Mouse (Mus musculus): ENCODE results near the gene Rps15. TPM values are rescaled to one million over a fixed set of nuclear protein-coding genes. Genes with fewer than 3 reads are reported as not detected.

The Rps15 gene
- polyA plus RNA-seq, 1 experiment from 2014 or later, result 538 TPM

DNA sequence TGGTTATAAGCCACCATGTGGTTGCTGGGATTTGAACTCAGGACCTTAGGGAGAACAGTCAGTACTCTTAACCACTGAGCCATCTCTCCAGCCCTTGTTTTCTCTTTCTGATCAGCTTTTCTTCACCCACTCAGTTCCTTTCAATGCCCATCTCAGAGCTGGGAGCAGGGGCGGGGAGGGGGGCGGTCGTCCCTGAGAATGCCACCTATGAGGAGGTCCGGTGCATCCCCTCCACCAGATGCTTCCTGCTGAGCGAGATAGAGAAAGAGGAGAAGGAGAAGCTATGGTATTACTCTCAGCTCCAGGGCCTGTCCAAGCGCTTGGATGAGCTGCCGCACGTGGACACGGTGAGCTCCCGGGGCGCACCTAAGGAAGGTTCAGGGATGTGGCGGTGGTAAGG, 12.2 kb downstream of the Rps15 start:
- Histone ChIP-seq H3K27me3 (replicated peaks; ENCODE audit: control insufficient read depth, insufficient read depth, low read length) (no peaks in the 10 kb centered on the region), H3K4me1 (replicated peaks; ENCODE audit: control insufficient read depth, insufficient read depth, low read length) (peaks cover 53% of the 10 kb centered on the region), H3K4me3 (replicated peaks; ENCODE audit: low read length) (no peak overlapping the region), H3K9ac (replicated peaks; ENCODE audit: low read depth, low read length) (no peak overlapping the region), H3K4me2 (ENCODE audit: low read length) (peak overlapping the region; percentile 24; the same call in 1 of the 2 replicates), H3K27ac (ENCODE audit: low read length) (no peak overlapping the region), H3K36me3 (ENCODE audit: control insufficient read depth, insufficient read depth) (peaks cover 52% of the 10 kb centered on the region), H3K9me3 (ENCODE audit: control insufficient read depth, low read length) (no peaks in the 10 kb centered on the region)
- no peak for ATAC-seq
- 44% methylated on average over 12 of the region's 12 CpGs for WGBS

DNA sequence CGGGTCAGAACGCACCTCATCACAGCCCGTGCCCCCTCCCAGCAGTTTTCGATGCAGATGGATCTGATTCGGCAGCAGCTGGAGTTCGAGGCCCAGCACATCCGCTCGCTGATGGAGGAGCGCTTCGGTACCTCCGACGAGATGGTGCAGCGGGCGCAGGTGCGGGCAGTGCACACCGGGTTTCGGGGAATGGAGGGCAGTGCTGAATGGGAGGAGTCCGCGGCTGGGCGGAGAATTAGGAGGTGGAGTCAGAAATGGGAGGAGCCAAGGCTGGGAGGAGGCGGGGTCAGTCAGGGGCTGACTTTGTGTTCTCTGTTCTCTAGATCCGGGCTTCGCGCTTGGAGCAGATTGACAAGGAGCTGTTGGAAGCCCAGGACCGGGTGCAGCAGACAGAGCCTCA, 12.6 kb downstream of the Rps15 start:
- Histone ChIP-seq H3K27ac (ENCODE audit: low read length) (no peak overlapping the region), H3K27me3 (replicated peaks; ENCODE audit: control insufficient read depth, insufficient read depth, low read length) (no peaks in the 10 kb centered on the region), H3K36me3 (ENCODE audit: control insufficient read depth, insufficient read depth) (peaks cover 53% of the 10 kb centered on the region), H3K4me3 (replicated peaks; ENCODE audit: low read length) (no peak overlapping the region), H3K9ac (replicated peaks; ENCODE audit: low read depth, low read length) (no peak overlapping the region), H3K9me3 (ENCODE audit: control insufficient read depth, low read length) (no peaks in the 10 kb centered on the region), H3K4me2 (ENCODE audit: low read length) (peak overlapping the region; percentile 24; the same call in 1 of the 2 replicates), H3K4me1 (replicated peaks; ENCODE audit: control insufficient read depth, insufficient read depth, low read length) (peaks cover 52% of the 10 kb centered on the region)
- ATAC-seq, result no peak
- WGBS, result 36% methylated on average over 25 of the region's 25 CpGs

DNA sequence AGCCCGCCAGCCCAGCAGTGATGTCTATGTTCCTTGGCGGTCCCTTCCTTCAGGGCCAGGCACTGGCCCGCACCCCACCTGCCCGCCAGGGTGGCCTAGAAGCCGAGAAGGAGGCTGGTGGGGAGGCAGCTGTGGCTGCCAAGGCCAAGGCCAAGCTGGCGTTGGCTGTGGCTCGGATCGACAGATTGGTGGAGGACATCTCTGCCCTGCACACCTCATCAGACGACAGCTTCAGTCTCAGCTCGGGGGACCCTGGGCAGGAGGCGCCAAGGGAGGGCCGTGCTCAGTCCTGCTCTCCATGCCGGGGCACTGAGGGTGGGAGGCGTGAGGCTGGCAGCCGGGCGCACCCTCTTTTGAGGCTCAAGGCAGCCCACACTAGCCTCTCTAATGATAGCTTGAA, 19.3 kb downstream of the Rps15 start:
- no peak overlapping the region for H3K4me3 ChIP-seq (replicated peaks; ENCODE audit: low read length)
- no peak overlapping the region for H3K27ac ChIP-seq (ENCODE audit: low read length)
- no peaks in the 10 kb centered on the region for H3K9me3 ChIP-seq (ENCODE audit: control insufficient read depth, low read length)
- H3K9ac ChIP-seq (replicated peaks; ENCODE audit: low read depth, low read length), result no peak overlapping the region
- no peak overlapping the region for H3K4me2 ChIP-seq (ENCODE audit: low read length)
- H3K36me3 ChIP-seq (ENCODE audit: control insufficient read depth, insufficient read depth), result peaks cover 66% of the 10 kb centered on the region
- H3K4me1 ChIP-seq (replicated peaks; ENCODE audit: control insufficient read depth, insufficient read depth, low read length), result peaks cover 20% of the 10 kb centered on the region
- no peaks in the 10 kb centered on the region for H3K27me3 ChIP-seq (replicated peaks; ENCODE audit: control insufficient read depth, insufficient read depth, low read length)
- 87% methylated on average over 16 of the region's 16 CpGs for WGBS
- no peak for ATAC-seq

DNA sequence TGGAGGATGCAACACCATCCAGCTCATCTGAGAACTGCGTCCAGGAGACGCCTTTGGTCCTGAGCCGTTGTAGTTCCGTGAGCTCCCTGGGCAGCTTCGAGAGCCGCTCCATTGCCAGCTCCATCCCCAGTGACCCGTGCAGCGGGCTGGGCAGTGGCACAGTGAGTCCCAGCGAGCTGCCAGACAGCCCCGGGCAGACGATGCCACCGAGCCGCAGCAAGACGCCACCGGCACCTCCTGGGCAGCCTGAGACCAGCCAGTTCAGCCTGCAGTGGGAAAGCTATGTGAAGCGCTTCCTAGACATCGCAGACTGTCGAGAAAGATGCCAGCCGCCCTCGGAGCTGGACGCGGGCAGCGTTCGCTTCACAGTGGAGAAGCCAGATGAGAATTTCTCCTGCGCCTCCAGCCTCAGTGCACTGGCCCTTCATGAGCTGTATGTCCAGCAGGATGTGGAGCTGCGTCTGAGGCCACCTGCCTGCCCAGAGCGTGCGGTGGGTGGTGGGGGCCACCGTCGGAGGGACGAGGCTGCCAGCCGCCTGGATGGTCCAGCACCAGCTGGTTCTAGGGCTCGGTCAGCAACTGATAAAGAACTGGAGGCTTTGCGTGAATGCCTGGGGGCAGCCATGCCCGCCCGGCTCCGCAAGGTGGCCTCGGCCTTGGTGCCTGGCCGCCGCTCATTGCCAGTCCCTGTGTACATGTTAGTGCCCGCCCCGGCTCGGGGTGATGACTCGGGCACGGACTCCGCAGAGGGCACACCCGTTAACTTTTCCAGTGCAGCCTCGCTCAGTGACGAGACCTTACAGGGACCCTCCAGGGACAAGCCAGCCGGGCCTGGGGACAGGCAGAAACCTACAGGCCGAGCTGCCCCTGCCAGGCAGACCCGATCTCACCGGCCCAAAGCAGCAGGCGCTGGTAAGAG, 20.6 kb downstream of the Rps15 start:
- 76% methylated on average over 54 of the region's 54 CpGs for WGBS
- Histone ChIP-seq H3K4me3 (replicated peaks; ENCODE audit: low read length) (no peak overlapping the region), H3K9ac (replicated peaks; ENCODE audit: low read depth, low read length) (no peak overlapping the region)

DNA sequence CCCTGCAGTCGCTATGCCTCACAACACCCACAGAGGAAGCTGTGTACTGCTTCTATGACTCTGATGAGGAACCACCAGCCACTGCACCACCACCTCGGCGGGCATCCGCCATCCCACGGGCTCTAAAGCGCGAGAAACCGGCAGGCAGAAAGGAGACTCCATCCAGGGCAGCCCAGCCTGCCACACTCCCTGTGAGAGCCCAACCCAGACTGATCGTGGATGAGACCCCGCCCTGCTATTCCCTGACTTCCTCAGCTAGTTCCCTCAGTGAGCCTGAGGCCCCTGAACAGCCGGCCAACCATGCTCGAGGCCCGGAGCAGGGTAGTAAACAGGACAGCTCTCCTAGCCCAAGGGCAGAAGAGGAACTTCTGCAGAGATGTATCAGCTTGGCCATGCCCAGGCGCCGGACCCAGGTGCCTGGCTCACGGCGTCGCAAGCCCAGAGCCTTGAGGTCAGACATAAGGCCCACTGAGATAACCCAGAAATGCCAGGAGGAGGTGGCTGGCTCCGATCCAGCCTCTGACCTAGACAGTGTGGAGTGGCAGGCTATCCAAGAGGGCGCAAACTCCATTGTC, 21.5 kb downstream of the Rps15 start:
- Histone ChIP-seq H3K36me3 (ENCODE audit: control insufficient read depth, insufficient read depth) (peaks cover 55% of the 10 kb centered on the region), H3K4me1 (replicated peaks; ENCODE audit: control insufficient read depth, insufficient read depth, low read length) (peaks cover 30% of the 10 kb centered on the region), H3K27me3 (replicated peaks; ENCODE audit: control insufficient read depth, insufficient read depth, low read length) (no peaks in the 10 kb centered on the region), H3K27ac (ENCODE audit: low read length) (no peak overlapping the region), H3K9ac (replicated peaks; ENCODE audit: low read depth, low read length) (no peak overlapping the region), H3K9me3 (ENCODE audit: control insufficient read depth, low read length) (no peaks in the 10 kb centered on the region), H3K4me3 (replicated peaks; ENCODE audit: low read length) (no peak overlapping the region), H3K4me2 (ENCODE audit: low read length) (no peak overlapping the region)
- ATAC-seq, result no peak
- 65% methylated on average over 20 of the region's 20 CpGs for WGBS

More for the DNA sequence above, 20.6 kb downstream of the Rps15 start:
- Histone ChIP-seq H3K27me3 (replicated peaks; ENCODE audit: control insufficient read depth, insufficient read depth, low read length) (no peaks in the 10 kb centered on the region), H3K9me3 (ENCODE audit: control insufficient read depth, low read length) (no peaks in the 10 kb centered on the region), H3K27ac (ENCODE audit: low read length) (no peak overlapping the region), H3K36me3 (ENCODE audit: control insufficient read depth, insufficient read depth) (peaks cover 61% of the 10 kb centered on the region), H3K4me2 (ENCODE audit: low read length) (no peak overlapping the region), H3K4me1 (replicated peaks; ENCODE audit: control insufficient read depth, insufficient read depth, low read length) (peaks cover 30% of the 10 kb centered on the region)
- no peak for ATAC-seq

DNA sequence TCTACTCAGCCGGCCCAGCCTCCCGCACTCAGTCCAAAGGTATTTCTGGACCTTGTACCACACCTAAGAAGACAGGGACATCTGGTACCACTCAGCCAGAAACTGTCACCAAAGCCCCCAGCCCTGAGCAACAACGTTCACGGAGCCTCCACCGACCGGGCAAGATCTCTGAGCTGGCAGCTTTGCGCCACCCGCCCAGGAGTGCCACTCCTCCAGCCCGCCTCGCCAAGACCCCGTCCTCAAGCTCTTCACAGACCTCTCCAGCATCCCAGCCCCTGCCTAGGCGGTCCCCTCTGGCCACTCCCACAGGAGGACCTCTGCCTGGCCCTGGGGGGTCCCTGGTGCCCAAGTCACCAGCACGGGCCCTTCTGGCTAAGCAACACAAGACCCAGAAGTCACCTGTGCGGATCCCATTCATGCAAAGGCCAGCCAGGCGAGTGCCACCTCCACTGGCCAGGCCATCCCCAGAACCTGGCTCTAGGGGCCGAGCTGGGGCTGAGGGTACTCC, 22.3 kb downstream of the Rps15 start:
- ATAC-seq, result no peak

DNA sequence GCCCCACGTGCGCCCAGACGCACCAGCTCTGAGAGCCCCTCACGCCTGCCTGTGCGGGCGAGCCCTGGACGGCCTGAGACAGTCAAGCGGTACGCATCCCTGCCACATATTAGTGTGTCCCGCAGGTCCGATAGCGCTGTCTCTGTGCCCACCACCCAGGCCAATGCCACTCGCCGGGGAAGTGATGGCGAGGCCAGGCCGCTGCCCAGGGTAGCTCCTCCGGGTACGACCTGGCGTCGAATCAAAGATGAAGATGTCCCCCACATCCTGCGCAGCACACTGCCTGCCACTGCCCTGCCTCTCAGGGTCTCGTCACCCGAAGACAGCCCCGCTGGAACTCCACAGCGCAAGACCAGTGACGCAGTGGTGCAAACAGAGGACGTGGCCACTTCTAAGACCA, 23.1 kb downstream of the Rps15 start:
- Histone ChIP-seq H3K4me1 (replicated peaks; ENCODE audit: control insufficient read depth, insufficient read depth, low read length) (peaks cover 40% of the 10 kb centered on the region), H3K9me3 (ENCODE audit: control insufficient read depth, low read length) (no peaks in the 10 kb centered on the region), H3K4me2 (ENCODE audit: low read length) (no peak overlapping the region), H3K36me3 (ENCODE audit: control insufficient read depth, insufficient read depth) (peaks cover 45% of the 10 kb centered on the region), H3K27me3 (replicated peaks; ENCODE audit: control insufficient read depth, insufficient read depth, low read length) (no peaks in the 10 kb centered on the region), H3K9ac (replicated peaks; ENCODE audit: low read depth, low read length) (no peak overlapping the region), H3K4me3 (replicated peaks; ENCODE audit: low read length) (no peak overlapping the region), H3K27ac (ENCODE audit: low read length) (no peak overlapping the region)
- no peak for ATAC-seq
- 57% methylated on average over 26 of the region's 27 CpGs for WGBS

More for the DNA sequence above, 22.3 kb downstream of the Rps15 start:
- Histone ChIP-seq H3K36me3 (ENCODE audit: control insufficient read depth, insufficient read depth) (peaks cover 48% of the 10 kb centered on the region), H3K4me1 (replicated peaks; ENCODE audit: control insufficient read depth, insufficient read depth, low read length) (peaks cover 34% of the 10 kb centered on the region), H3K27me3 (replicated peaks; ENCODE audit: control insufficient read depth, insufficient read depth, low read length) (no peaks in the 10 kb centered on the region), H3K4me2 (ENCODE audit: low read length) (no peak overlapping the region), H3K9me3 (ENCODE audit: control insufficient read depth, low read length) (no peaks in the 10 kb centered on the region), H3K27ac (ENCODE audit: low read length) (no peak overlapping the region), H3K9ac (replicated peaks; ENCODE audit: low read depth, low read length) (no peak overlapping the region), H3K4me3 (replicated peaks; ENCODE audit: low read length) (no peak overlapping the region)
- 57% methylated on average over 16 of the region's 16 CpGs for WGBS

DNA sequence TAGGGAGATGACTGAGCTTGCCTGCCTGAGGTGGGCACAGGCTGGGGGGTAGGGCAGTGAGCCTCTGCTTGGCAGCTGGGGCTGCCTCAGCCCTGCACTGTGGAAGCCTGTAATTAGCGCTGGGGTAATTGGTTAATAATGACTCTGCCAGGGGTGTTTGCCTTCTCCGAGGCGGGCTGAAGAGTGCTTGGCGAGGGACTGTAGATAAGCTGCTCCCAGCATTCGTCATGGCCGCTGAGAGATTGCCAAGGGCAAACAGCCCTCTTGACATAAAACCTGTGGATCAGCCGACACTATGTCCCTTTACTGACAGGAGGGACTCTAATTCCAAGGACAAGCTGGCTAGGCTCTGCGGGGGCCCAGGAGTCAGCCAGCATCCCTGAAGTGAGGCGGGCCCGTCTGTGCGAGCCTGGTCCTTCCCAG, 24.1 kb downstream of the Rps15 start:
- no peaks in the 10 kb centered on the region for H3K9me3 ChIP-seq (ENCODE audit: control insufficient read depth, low read length)
- H3K9ac ChIP-seq (replicated peaks; ENCODE audit: low read depth, low read length), result no peak overlapping the region
- 24% methylated on average over 11 of the region's 11 CpGs for whole genome bisulfite sequencing
- peaks cover 39% of the 10 kb centered on the region for H3K36me3 ChIP-seq (ENCODE audit: control insufficient read depth, insufficient read depth)
- no peaks in the 10 kb centered on the region for H3K27me3 ChIP-seq (replicated peaks; ENCODE audit: control insufficient read depth, insufficient read depth, low read length)
- H3K4me2 ChIP-seq (ENCODE audit: low read length), result no peak overlapping the region
- H3K4me1 ChIP-seq (replicated peaks; ENCODE audit: control insufficient read depth, insufficient read depth, low read length), result peaks cover 40% of the 10 kb centered on the region
- ATAC-seq, result peak; percentile 52
- no peak overlapping the region for H3K27ac ChIP-seq (ENCODE audit: low read length)
- no peak overlapping the region for H3K4me3 ChIP-seq (replicated peaks; ENCODE audit: low read length)

DNA sequence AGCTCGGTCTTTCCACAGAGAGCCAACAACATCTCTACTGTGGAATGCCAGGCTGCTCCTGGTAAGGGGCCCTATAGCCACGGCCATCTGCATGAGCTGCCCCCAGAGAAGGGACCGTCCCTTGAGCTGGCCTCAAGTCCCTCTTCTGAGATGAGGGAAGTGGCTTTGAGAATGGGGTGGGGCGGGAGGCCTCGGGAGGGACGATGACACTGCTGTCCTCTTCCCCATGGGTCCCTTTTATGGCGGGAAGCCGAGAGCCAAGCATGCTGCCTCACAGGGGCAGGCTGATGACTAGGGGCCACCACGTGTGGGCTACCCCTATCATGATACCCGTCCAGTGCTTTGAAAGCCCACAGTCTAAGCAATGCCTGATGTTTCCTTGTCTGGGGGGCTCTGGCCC, 24.8 kb downstream of the Rps15 start:
- H3K9ac ChIP-seq (replicated peaks; ENCODE audit: low read depth, low read length), result no peak overlapping the region
- no peak overlapping the region for H3K27ac ChIP-seq (ENCODE audit: low read length)
- H3K27me3 ChIP-seq (replicated peaks; ENCODE audit: control insufficient read depth, insufficient read depth, low read length), result no peaks in the 10 kb centered on the region
- H3K36me3 ChIP-seq (ENCODE audit: control insufficient read depth, insufficient read depth), result peaks cover 32% of the 10 kb centered on the region
- no peak for ATAC-seq
- WGBS, result 60% methylated on average over 10 of the region's 10 CpGs
- no peaks in the 10 kb centered on the region for H3K9me3 ChIP-seq (ENCODE audit: control insufficient read depth, low read length)
- peaks cover 40% of the 10 kb centered on the region for H3K4me1 ChIP-seq (replicated peaks; ENCODE audit: control insufficient read depth, insufficient read depth, low read length)
- H3K4me3 ChIP-seq (replicated peaks; ENCODE audit: low read length), result no peak overlapping the region
- no peak overlapping the region for H3K4me2 ChIP-seq (ENCODE audit: low read length)
